Mouse (Mus musculus): ENCODE results near the gene Shroom1. TPM values are rescaled to one million over a fixed set of nuclear protein-coding genes. Genes with fewer than 3 reads are reported as not detected.
A peak's percentile ranks its signal among the peaks of the same experiment; 100 is the strongest.

Gene Shroom1
- polyA plus RNA-seq, 2 experiments: 3.9 to 7.1 TPM

GRCm38 (mm10) chr11:53452396-53452795 lies 4.6 kb upstream of the Shroom1 start:
- Histone ChIP-seq H3K9me3 (ENCODE audit: control insufficient read depth, low read length) (no peaks in the 10 kb centered on the region), H3K27ac (replicated peaks; ENCODE audit: low read depth, low read length) (no peak overlapping the region), H3K27me3 (ENCODE audit: control insufficient read depth, insufficient read depth, low read length) (no peaks in the 10 kb centered on the region), H3K4me2 (replicated peaks; ENCODE audit: low read depth, low read length, severe bottlenecking) (no peak overlapping the region), H3K9ac (ENCODE audit: low read depth, low read length, severe bottlenecking) (no peak overlapping the region), H3K4me3 (replicated peaks; ENCODE audit: low read length) (no peak overlapping the region), H3K36me3 (ENCODE audit: control insufficient read depth, insufficient read depth, low read length) (no peaks in the 10 kb centered on the region), H3K4me1 (ENCODE audit: control insufficient read depth, insufficient read depth, low read length) (peaks cover 2% of the 10 kb centered on the region; the same call in 1 of the 2 replicates)
- 90% methylated on average over 9 of the region's 9 CpGs for WGBS
- DNase-seq (ENCODE audit: low spot score) (no peak), ATAC-seq (ENCODE audit: low FRiP score, low read depth) (no peak)
- TF ChIP-seq POLR2A (IDR thresholded peaks at IDR 0.05; ENCODE audit: borderline replicate concordance, extremely low read depth, insufficient read depth, insufficient read length): no peak

DNA sequence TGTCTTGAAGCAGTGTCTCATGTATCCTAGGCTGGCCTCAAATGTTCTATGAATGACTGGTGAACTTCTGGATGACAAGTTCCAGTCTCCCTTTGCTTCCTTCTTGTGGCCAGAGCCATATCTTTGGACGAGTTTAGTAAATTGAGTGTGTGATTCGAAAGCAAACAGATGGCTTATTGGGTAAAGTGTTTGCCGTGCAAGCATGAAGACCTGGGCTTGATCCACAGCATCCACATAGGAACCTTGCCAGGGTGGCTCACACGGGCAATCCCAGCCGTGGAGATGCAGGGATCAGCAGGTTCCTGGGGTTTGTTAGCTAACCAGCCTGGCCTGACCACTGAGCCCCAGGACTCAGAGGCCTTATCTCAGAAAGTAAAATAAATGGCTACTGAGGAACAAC lies 4.0 kb upstream of the Shroom1 start:
- no peak overlapping the region for H3K9ac ChIP-seq (ENCODE audit: low read depth, low read length, severe bottlenecking)
- DNase-seq (ENCODE audit: low spot score) (no peak), ATAC-seq (ENCODE audit: low FRiP score, low read depth) (no peak)
- H3K27ac ChIP-seq (replicated peaks; ENCODE audit: low read depth, low read length): no peak overlapping the region
- no peaks in the 10 kb centered on the region for H3K27me3 ChIP-seq (ENCODE audit: control insufficient read depth, insufficient read depth, low read length)
- peaks cover 7% of the 10 kb centered on the region; the same call in 1 of the 2 replicates for H3K4me1 ChIP-seq (ENCODE audit: control insufficient read depth, insufficient read depth, low read length)
- no peak for TF ChIP-seq POLR2A (IDR thresholded peaks at IDR 0.05; ENCODE audit: borderline replicate concordance, extremely low read depth, insufficient read depth, insufficient read length)
- H3K36me3 ChIP-seq (ENCODE audit: control insufficient read depth, insufficient read depth, low read length): no peaks in the 10 kb centered on the region
- no peaks in the 10 kb centered on the region for H3K9me3 ChIP-seq (ENCODE audit: control insufficient read depth, low read length)
- no peak overlapping the region for H3K4me3 ChIP-seq (replicated peaks; ENCODE audit: low read length)
- H3K4me2 ChIP-seq (replicated peaks; ENCODE audit: low read depth, low read length, severe bottlenecking): no peak overlapping the region
- 89% methylated on average over 5 of the region's 5 CpGs for WGBS

DNA sequence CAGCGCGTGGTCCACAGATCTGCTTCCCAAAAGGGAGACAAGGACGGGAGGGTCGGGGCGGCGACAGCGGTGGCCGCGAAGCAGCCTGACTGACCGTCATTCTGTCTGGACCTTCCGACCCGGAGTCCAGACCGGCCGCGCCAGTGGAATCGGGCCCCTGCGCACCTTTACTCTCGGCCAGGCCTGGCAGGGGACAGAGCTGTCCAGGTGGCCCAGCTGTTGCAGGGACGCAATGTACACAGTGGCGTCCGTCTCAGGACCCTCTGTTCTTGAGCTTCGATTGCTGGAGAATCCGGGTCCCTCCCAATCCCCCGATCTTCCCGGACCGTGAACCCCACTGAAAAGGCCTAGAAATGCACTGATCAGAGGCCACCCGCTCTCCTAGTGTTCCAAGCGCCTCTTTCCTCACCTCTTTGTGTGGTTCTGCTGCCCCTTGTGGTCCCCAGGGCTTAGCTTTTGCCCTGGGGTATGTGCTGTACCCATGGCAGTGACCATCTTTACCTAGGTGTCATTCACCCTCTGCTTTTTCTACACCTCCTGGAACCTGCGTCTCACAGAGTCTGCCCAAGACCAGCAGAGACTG lies 458 bp downstream of the Shroom1 start:
- DNase-seq (ENCODE audit: low spot score): no peak
- no peak; the same call in 1 of the 2 replicates for ATAC-seq (ENCODE audit: low FRiP score, low read depth)

GRCm38 (mm10) chr11:53458996-53459395 lies 2.0 kb downstream of the Shroom1 start:
- 64% methylated on average over 3 of the region's 3 CpGs for WGBS
- Histone ChIP-seq H3K4me2 (replicated peaks; ENCODE audit: low read depth, low read length, severe bottlenecking) (no peak overlapping the region), H3K27ac (replicated peaks; ENCODE audit: low read depth, low read length) (no peak overlapping the region), H3K9ac (ENCODE audit: low read depth, low read length, severe bottlenecking) (no peak overlapping the region), H3K27me3 (ENCODE audit: control insufficient read depth, insufficient read depth, low read length) (peaks cover 21% of the 10 kb centered on the region), H3K36me3 (ENCODE audit: control insufficient read depth, insufficient read depth, low read length) (no peaks in the 10 kb centered on the region), H3K4me1 (ENCODE audit: control insufficient read depth, insufficient read depth, low read length) (peaks cover 12% of the 10 kb centered on the region), H3K4me3 (replicated peaks; ENCODE audit: low read length) (no peak overlapping the region), H3K9me3 (ENCODE audit: control insufficient read depth, low read length) (no peaks in the 10 kb centered on the region)
- no peak for TF ChIP-seq POLR2A (IDR thresholded peaks at IDR 0.05; ENCODE audit: borderline replicate concordance, extremely low read depth, insufficient read depth, insufficient read length)
- DNase-seq (ENCODE audit: low spot score) (no peak), ATAC-seq (ENCODE audit: low FRiP score, low read depth) (no peak)

More for the DNA sequence above, 458 bp downstream of the Shroom1 start:
- Histone ChIP-seq H3K36me3 (ENCODE audit: control insufficient read depth, insufficient read depth, low read length) (no peaks in the 10 kb centered on the region), H3K9me3 (ENCODE audit: control insufficient read depth, low read length) (no peaks in the 10 kb centered on the region), H3K4me2 (replicated peaks; ENCODE audit: low read depth, low read length, severe bottlenecking) (peak overlapping the region; percentile 87), H3K27me3 (ENCODE audit: control insufficient read depth, insufficient read depth, low read length) (peaks cover 6% of the 10 kb centered on the region), H3K4me3 (replicated peaks; ENCODE audit: low read length) (peak overlapping the region; percentile 51), H3K4me1 (ENCODE audit: control insufficient read depth, insufficient read depth, low read length) (peaks cover 7% of the 10 kb centered on the region; the same call in 1 of the 2 replicates), H3K27ac (replicated peaks; ENCODE audit: low read depth, low read length) (no peak overlapping the region), H3K9ac (ENCODE audit: low read depth, low read length, severe bottlenecking) (peak overlapping the region; percentile 68)
- no peak for TF ChIP-seq POLR2A (IDR thresholded peaks at IDR 0.05; ENCODE audit: borderline replicate concordance, extremely low read depth, insufficient read depth, insufficient read length)
- WGBS: 7% methylated on average over 23 of the region's 29 CpGs

DNA sequence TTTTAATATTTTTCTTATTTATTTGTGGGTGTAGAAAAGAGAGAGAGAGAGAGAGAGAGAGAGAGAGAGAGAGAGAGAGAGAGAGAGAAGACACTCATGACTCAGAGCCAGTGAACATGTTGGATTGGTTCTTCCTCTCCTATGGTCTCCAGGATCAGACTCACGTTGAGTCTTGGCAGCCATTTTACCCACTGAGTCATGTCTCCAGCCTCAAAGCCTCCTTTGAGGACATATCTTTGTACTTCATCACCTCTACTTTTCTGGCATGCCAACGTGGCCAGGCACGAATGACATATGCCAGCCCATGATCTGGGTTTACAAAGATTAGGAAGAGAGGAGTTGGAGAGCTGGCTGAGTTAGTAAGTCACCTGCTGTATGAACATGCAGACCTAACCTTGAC lies 3.2 kb downstream of the Shroom1 start:
- DNase-seq (ENCODE audit: low spot score) (no peak), ATAC-seq (ENCODE audit: low FRiP score, low read depth) (no peak)
- H3K27me3 ChIP-seq (ENCODE audit: control insufficient read depth, insufficient read depth, low read length): peaks cover 33% of the 10 kb centered on the region
- H3K9ac ChIP-seq (ENCODE audit: low read depth, low read length, severe bottlenecking): no peak overlapping the region
- WGBS: 83% methylated on average over 3 of the region's 3 CpGs
- H3K4me1 ChIP-seq (ENCODE audit: control insufficient read depth, insufficient read depth, low read length): peaks cover 12% of the 10 kb centered on the region
- no peak for TF ChIP-seq POLR2A (IDR thresholded peaks at IDR 0.05; ENCODE audit: borderline replicate concordance, extremely low read depth, insufficient read depth, insufficient read length)
- peaks cover 8% of the 10 kb centered on the region; the same call in 1 of the 2 replicates for H3K36me3 ChIP-seq (ENCODE audit: control insufficient read depth, insufficient read depth, low read length)
- H3K9me3 ChIP-seq (ENCODE audit: control insufficient read depth, low read length): no peaks in the 10 kb centered on the region
- no peak overlapping the region for H3K27ac ChIP-seq (replicated peaks; ENCODE audit: low read depth, low read length)
- H3K4me2 ChIP-seq (replicated peaks; ENCODE audit: low read depth, low read length, severe bottlenecking): no peak overlapping the region
- no peak overlapping the region for H3K4me3 ChIP-seq (replicated peaks; ENCODE audit: low read length)

All from limb, embryonic 14.5 days (tissue).